Mouse (Mus musculus): ENCODE measurements around the gene Slc35b1. TPM values are rescaled to one million over a fixed set of nuclear protein-coding genes. Genes with fewer than 3 reads are reported as not detected.

The Slc35b1 gene
- total RNA-seq (2023), result 45.8 and 63.5 TPM in 2 replicates

GRCm38 (mm10) chr11:95384319-95384972 lies at the start of gene Slc35b1:
Slc35b1 (plus strand) TSS chr11:95384692.

GRCm38 (mm10) chr11:95336568-95337128 lies 47.8 kb upstream of the Slc35b1 start, which contains the start of gene Fam117a:
Fam117a (plus strand) TSS chr11:95337018.

GRCm38 (mm10) chr11:95413641-95414535 lies 29.4 kb downstream of the Slc35b1 start, which contains the start of gene Spop:
Spop (plus strand) TSS chr11:95414080.

Other genes with a start within 250 kb of the Slc35b1 start
- not detected in 2 replicates for gene Dlx4, start 238.4 kb upstream of the Slc35b1 start, total RNA-seq (2023)
- 0.43 TPM in 1 of 2 replicates, not detected in the other for gene Tac4, start 123.2 kb upstream of the Slc35b1 start, total RNA-seq (2023)
- 110 and 126 TPM in 2 replicates for gene Kat7, start 74.4 kb upstream of the Slc35b1 start, total RNA-seq (2023)
- 58.5 and 61.6 TPM in 2 replicates for gene Fam117a, start 47.7 kb upstream of the Slc35b1 start, total RNA-seq (2023)
- gene Spop, start 29.4 kb downstream of the Slc35b1 start, total RNA-seq (2023), result 117 and 133 TPM in 2 replicates
- gene Nxph3, start 129.9 kb downstream of the Slc35b1 start, total RNA-seq (2023), result not detected in 2 replicates
- gene Ngfr, start 203.0 kb downstream of the Slc35b1 start, total RNA-seq (2023), result 0.11 and 0.22 TPM in 2 replicates

Measured in neutrophil, adult 65 days (primary cell).